Mouse (Mus musculus) liver, embryonic 16.5 days (tissue): ENCODE data around the gene Mif. TPM values are rescaled to one million over a fixed set of nuclear protein-coding genes. Genes with fewer than 3 reads are reported as not detected.

ENCODE experiments used
- ATAC-seq: fragments of 200-750 bp; cut with Nextera tagmentation; 2 replicates; pipeline ENCODE4 v1.8.0; 2017; ENCODE audit warnings: low read depth, mild to moderate bottlenecking, moderate number of reproducible peaks, moderate library complexity
- H3K27ac ChIP-seq: fragments of 300-500 bp; sonication (generic); 2 replicates; pipeline ENCODE4 v1.5.1; 2014; ENCODE audit warnings: mild to moderate bottlenecking, low read length
- H3K27me3 ChIP-seq: fragments of 300-500 bp; sonication (generic); 2 replicates; pipeline ENCODE4 v1.6.1; 2014; ENCODE audit warnings: low read depth, low read length, mixed read lengths; ENCODE audit not compliant: control insufficient read depth, insufficient read depth
- H3K36me3 ChIP-seq: fragments of 300-500 bp; sonication (generic); 2 replicates; pipeline ENCODE4 v1.6.1; 2014; ENCODE audit warnings: mild to moderate bottlenecking; ENCODE audit not compliant: control insufficient read depth, insufficient read depth
- H3K4me1 ChIP-seq: fragments of 300-500 bp; sonication (generic); 2 replicates; pipeline ENCODE4 v1.6.1; 2014; ENCODE audit warnings: low read depth, low read length, mixed read lengths; ENCODE audit not compliant: control insufficient read depth
- H3K4me2 ChIP-seq: fragments of 300-500 bp; sonication (generic); 2 replicates; pipeline ENCODE4 v1.6.1; 2014; ENCODE audit warnings: low read depth, low read length, mixed read lengths
- H3K4me3 ChIP-seq: fragments of 300-500 bp; sonication (generic); 2 replicates; pipeline ENCODE4 v1.5.1; 2014; ENCODE audit warnings: low read depth, mild to moderate bottlenecking, low read length
- H3K9ac ChIP-seq: fragments of 300-500 bp; sonication (generic); 2 replicates; pipeline ENCODE4 v1.6.1; 2014; ENCODE audit warnings: low read depth, low read length
- H3K9me3 ChIP-seq: fragments of 300-500 bp; sonication (generic); replicated peaks from 2 replicates; pipeline ENCODE4 v1.6.1; 2016; ENCODE audit warnings: low read length; ENCODE audit not compliant: control insufficient read depth
- WGBS: fragments of 180-500 bp; shearing (Covaris S2); extraction: QIAGEN DNeasy Blood & Tissue Kit; methylation state at CpG from one replicate; pipeline ENCODE4 v1.1.7; 2014; ENCODE audit not compliant: insufficient replicate concordance; 5-methylcytosine and 5-hydroxymethylcytosine counted together
- polyA plus RNA-seq: library from polyadenylated mRNA; unstranded; fragments of >200 nt; fragmentation: Nextera tagmentation; extraction: Ambion mirVana; gene quantifications from 2 replicates; pipeline ENCODE4 v1.2.1, GENCODE M21; 2015

Gene Mif
- polyA plus RNA-seq, 1 experiment from 2014 or later: 964 TPM

- Histone ChIP-seq H3K27me3 (no peaks in the 10 kb centered on the region), H3K4me2 (no peak overlapping the region), H3K9me3 (no peaks in the 10 kb centered on the region), H3K4me3 (no peak overlapping the region), H3K4me1 (no peaks in the 10 kb centered on the region), H3K36me3 (no peaks in the 10 kb centered on the region), H3K27ac (no peak overlapping the region), H3K9ac (no peak overlapping the region)
- WGBS: 84% methylated on average over 4 of the region's 4 CpGs
- no peak for ATAC-seq
Observed at GRCm38 (mm10) chr10:75827668-75828360, 32.2 kb downstream of the Mif start.

DNA sequence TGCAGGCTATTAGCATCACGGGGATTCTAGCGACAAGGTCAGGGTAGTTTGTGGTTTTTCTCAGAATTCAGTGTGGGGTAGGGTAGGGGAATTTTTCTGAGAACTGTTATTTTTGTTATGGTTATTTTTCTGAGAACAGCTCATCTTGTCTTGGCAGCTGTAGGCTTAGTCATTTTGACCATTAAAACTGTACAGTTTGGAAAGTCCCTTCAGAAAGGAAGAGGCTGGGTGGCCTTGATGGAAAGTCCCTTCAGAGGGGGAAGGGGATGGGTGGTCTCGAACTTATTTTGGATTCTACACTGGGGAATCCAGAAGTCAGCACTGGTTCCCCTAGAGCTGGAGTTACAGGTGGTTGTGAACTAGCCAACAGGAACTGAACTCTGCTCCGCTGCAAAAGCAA is 35.5 kb downstream of the Mif start:
- Histone ChIP-seq H3K27me3 (no peaks in the 10 kb centered on the region), H3K4me3 (no peak overlapping the region), H3K27ac (no peak overlapping the region), H3K36me3 (no peaks in the 10 kb centered on the region), H3K9me3 (no peaks in the 10 kb centered on the region), H3K4me2 (no peak overlapping the region), H3K4me1 (no peaks in the 10 kb centered on the region), H3K9ac (no peak overlapping the region)
- WGBS: 45% methylated on average over 4 of the region's 4 CpGs
- no peak for ATAC-seq

DNA sequence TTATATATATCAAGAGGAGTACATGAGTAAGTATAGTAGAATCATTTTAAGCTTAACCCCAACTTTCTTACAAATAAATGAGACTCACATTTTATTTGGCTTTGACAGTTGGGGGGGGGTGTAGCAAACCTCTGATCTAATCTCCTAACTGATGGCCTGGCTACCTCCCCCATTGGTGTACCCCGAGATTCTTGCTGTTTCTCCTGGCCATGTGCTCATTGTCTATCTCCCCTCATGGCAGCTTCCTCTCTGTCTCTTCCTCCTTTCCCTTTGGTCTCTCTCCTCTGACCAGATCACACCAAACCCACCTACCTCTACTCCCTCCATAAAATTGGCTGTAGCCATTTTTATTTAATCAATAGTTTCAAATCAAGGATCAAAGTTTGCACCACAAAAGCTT is 36.3 kb downstream of the Mif start:
- H3K9ac ChIP-seq: no peak overlapping the region
- no peaks in the 10 kb centered on the region for H3K9me3 ChIP-seq
- ATAC-seq: no peak
- no peaks in the 10 kb centered on the region for H3K27me3 ChIP-seq
- H3K4me1 ChIP-seq: no peaks in the 10 kb centered on the region
- H3K27ac ChIP-seq: no peak overlapping the region
- H3K36me3 ChIP-seq: no peaks in the 10 kb centered on the region
- no peak overlapping the region for H3K4me2 ChIP-seq
- H3K4me3 ChIP-seq: no peak overlapping the region
- WGBS: 65% methylated on average over 1 of the region's 1 CpGs

- no peaks in the 10 kb centered on the region for H3K36me3 ChIP-seq
- WGBS: 77% methylated on average over 2 of the region's 2 CpGs
- no peak within 1 kb of the TSS for H3K27ac ChIP-seq
- H3K4me1 ChIP-seq: no peaks in the 10 kb centered on the region
- no peak within 1 kb of the TSS for H3K4me3 ChIP-seq
- H3K27me3 ChIP-seq: no peaks in the 10 kb centered on the region
- no peak for ATAC-seq
- no peak within 1 kb of the TSS for H3K4me2 ChIP-seq
- no peak within 1 kb of the TSS for H3K9ac ChIP-seq
- no peaks in the 10 kb centered on the region for H3K9me3 ChIP-seq
Observed at GRCm38 (mm10) chr10:75822443-75822842, 37.6 kb downstream of the Mif start, which contains the start of gene Gstt4. Gstt4 (minus strand) TSS chr10:75822543.

DNA sequence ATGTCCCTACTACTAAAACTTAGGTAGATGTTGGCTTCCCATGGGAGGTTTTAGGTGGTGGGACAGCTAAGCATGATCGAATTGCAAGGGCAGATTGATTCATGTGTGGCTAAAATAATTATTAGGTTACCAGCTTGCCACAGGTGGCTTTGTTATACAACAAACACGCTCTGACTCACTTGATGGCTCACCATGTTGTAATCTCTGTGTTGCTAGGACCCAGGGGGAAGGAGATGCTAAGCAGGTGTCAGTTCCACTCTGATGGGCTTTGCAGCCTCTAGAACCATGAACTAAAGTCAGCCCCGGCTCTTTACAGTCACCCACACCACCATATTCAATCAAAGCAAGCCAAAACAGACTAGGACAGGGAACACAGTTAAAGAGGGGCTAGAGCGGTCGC is 40.2 kb downstream of the Mif start:
- no peak for ATAC-seq
- 65% methylated on average over 5 of the region's 5 CpGs for WGBS

DNA sequence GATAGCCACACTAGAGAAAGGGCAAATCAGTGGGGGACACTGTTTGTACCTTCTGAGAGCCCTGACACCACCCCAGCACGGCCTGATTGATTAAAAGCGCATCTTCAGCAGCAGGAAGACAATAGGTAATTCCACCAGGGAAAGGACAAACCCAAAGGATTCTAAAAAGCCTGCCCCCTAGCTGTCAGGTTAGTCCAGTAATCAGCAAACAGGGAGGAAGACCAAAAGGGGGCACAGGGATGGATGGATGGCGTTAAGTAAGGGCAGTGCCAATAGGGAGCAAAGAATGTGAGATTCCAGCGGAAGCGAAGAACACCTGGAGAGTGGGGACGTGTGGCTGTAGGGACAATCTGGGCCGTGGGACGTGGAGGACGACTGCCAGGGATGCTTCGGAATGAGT is 41.4 kb downstream of the Mif start:
- H3K9ac ChIP-seq: no peak overlapping the region
- no peaks in the 10 kb centered on the region for H3K27me3 ChIP-seq
- no peak overlapping the region for H3K4me3 ChIP-seq
- H3K27ac ChIP-seq: no peak overlapping the region
- no peaks in the 10 kb centered on the region for H3K36me3 ChIP-seq
- no peak for ATAC-seq
- H3K9me3 ChIP-seq: no peaks in the 10 kb centered on the region
- no peaks in the 10 kb centered on the region for H3K4me1 ChIP-seq
- 52% methylated on average over 10 of the region's 10 CpGs for WGBS
- no peak overlapping the region for H3K4me2 ChIP-seq

More for the DNA sequence above, 40.2 kb downstream of the Mif start:
- no peaks in the 10 kb centered on the region for H3K36me3 ChIP-seq
- H3K4me1 ChIP-seq: no peaks in the 10 kb centered on the region
- H3K27me3 ChIP-seq: no peaks in the 10 kb centered on the region
- no peak overlapping the region for H3K4me3 ChIP-seq
- no peaks in the 10 kb centered on the region for H3K9me3 ChIP-seq
- H3K27ac ChIP-seq: no peak overlapping the region
- no peak overlapping the region for H3K4me2 ChIP-seq
- no peak overlapping the region for H3K9ac ChIP-seq

Other genes with a start within 250 kb of the Mif start
- gene Susd2, start 216.2 kb downstream of the Mif start, polyA plus RNA-seq: 1.8 and 2.3 TPM in 2 replicates
- gene Cabin1, start 95.9 kb downstream of the Mif start, polyA plus RNA-seq: 11.6 and 13.6 TPM in 2 replicates
- gene Ddt, start 86.8 kb downstream of the Mif start, polyA plus RNA-seq: 222 and 239 TPM in 2 replicates
- 0.18 TPM in 1 of 2 replicates, not detected in the other for gene Gm20441, start 79.3 kb downstream of the Mif start, polyA plus RNA-seq
- 14.1 and 16.3 TPM in 2 replicates for gene Gstt3, start 78.8 kb downstream of the Mif start, polyA plus RNA-seq
- gene Gstt1, start 61.7 kb downstream of the Mif start, polyA plus RNA-seq: 181 and 217 TPM in 2 replicates
- gene Gstt4, start 37.7 kb downstream of the Mif start, polyA plus RNA-seq: not detected in 2 replicates
- gene Gstt2, start 22.8 kb downstream of the Mif start, polyA plus RNA-seq: 54.3 and 56.7 TPM in 2 replicates
- 0.50 and 0.85 TPM in 2 replicates for gene Derl3, start 33.2 kb upstream of the Mif start, polyA plus RNA-seq
- gene Smarcb1, start 61.4 kb upstream of the Mif start, polyA plus RNA-seq: 55.9 and 56.8 TPM in 2 replicates
- gene Chchd10, start 72.9 kb upstream of the Mif start, polyA plus RNA-seq: 125 and 137 TPM in 2 replicates
- gene Mmp11, start 76.3 kb upstream of the Mif start, polyA plus RNA-seq: 2.1 and 2.7 TPM in 2 replicates
- gene Gm867, start 80.4 kb upstream of the Mif start, polyA plus RNA-seq: 24.3 and 26.4 TPM in 2 replicates
- 15.0 and 17.5 TPM in 2 replicates for gene Vpreb3, start 82.8 kb upstream of the Mif start, polyA plus RNA-seq
- gene Gm5134, start 94.3 kb upstream of the Mif start, polyA plus RNA-seq: 0.06 and 0.14 TPM in 2 replicates
- 11.3 TPM in 2 replicates for gene Zfp280b, start 172.4 kb upstream of the Mif start, polyA plus RNA-seq